Mouse (Mus musculus): ENCODE data around the gene Ppp1r10.
A peak's percentile ranks its signal among the peaks of the same experiment; 100 is the strongest.

Gene Ppp1r10

DNA sequence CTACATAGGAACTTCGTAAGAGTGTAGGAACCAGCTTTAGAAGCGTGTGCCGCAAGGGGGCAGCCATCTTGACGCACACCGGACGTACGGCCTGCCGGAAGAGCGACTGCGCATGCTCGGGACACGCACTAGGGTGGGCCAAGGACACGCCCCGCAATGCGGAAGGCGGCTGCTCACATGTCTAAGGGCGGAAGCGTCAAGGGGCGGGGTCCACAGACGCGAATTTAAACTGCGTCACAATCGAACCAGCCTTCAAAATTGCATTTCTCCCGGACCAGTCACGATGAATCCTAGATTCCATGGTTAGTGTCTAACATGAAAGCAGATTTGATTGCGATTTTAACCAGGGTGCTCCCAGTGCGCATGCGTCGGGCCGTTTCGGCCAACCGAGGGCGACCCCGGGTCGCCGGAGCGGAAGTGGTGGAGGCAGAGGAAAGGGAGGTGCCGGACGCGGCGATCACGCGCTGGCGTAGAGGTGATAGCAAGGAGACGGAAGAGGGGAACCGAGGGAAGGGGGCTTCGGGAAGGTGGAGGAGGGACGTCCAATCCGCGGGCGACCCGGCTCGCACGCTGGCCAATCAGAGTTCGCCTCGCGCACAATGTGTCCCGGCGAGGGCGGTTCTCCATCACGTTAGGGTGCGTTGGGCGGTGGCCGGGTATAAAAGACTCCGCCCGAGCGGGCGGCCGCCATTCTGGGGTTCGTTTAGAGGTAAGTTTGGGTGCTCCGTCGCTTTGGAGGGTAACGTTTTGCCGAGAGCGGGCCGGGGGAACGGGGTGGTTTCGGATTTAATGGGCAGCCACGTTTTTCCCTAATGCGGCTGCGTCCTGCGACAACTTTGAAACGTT is at the start of gene Ppp1r10, which contains the start of gene Mrps18b:
Gene Ppp1r10 (plus strand): TSS at position 138 of the 846 bp plus-strand sequence.
Gene Mrps18b (minus strand): TSS at position 93 of the 846 bp plus-strand sequence.
- DNase-seq = peak; percentile 97

DNA sequence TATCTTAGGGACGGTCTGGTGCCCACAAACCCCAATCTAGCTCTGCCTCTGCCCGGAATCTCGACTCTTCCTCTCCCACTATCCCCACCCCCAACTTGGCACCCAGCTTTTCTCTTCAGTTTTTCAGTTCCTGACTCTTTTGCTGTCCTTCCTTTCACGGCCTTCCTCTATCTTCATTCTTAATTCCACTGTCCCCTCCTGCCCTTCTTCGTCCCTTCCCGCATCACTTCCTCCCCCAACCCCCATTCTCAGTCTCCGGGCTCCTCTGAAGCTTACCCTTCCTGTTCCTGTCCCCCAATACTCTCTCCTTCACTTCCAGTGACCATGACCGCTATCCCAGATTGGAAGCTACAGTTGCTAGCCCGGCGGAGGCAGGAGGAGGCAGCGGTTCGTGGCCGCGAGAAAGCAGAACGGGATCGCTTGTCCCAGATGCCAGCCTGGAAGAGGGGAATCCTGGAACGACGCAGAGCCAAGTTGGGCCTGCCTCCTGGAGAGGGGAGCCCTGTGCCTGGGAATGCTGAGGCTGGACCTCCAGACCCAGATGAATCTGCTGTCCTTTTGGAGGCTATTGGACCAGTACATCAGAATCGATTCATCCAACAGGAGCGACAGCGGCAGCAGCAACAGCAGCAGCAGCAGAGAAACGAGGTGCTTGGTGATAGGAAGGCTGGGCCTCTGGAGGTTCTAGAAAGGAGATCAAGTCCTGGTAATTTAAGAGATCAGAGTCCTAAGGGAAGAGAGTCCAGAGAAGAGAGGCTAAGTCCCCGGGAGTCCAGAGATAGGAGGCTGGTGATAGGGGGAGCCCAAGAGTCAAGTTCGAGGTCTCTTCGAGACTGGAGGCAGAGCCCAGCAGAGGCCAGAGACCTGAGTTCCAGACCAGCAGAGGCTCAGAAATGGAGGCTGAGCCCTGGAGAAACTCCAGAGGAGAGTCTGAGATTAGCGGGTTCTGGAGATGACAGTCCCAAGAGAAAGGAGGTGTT is 49.0 kb upstream of the Ppp1r10 start:
- no peak for DNase-seq

DNA sequence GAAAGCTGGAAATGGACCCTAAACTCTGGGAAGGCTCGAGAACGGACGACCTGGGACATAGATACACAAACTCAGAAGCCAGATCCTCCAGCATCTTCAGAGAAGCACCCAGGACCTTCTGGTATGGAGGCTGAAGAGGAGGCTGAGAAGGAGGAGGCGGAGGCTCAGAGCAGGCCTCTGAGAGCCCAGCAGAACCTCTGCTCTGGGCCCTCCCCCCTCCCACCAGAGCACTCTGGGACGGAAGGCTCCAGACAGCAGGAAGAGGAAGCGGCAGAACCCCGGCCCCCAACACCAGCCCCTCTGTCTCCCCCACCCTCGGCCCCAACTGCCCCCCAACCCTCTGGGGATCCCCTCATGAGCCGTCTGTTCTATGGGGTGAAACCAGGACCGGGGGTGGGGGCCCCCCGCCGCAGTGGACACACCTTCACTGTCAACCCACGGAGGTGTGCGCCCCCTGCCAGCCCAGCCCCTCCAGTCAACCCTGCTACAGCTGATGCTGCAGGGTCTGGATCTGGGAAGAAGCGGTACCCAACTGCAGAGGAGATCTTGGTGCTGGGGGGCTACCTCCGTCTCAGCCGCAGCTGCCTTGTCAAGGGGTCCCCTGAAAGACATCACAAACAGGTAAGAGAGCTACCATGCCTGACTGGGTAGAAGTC is 47.9 kb upstream of the Ppp1r10 start:
- no peak for DNase-seq

DNA sequence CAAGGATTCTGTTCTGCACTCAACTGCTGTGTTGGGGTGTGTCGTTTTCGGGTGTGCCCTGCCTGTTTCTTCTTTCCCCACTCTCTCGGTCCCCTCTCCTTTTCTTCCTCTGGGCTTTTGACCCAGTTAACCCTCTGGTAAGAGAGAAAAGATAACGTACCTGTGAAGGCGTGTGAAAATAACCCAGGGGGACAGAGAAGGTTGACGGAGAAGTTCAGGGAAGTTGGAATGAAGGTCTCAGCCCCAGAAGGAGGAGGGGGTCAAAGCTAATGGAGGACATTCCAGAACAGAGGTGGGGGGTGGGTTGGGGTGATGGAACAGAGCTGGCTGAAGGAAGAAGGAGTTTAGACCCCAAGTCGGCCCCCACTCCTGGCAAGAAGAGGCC is 47.3 kb upstream of the Ppp1r10 start:
- no peak for DNase-seq

DNA sequence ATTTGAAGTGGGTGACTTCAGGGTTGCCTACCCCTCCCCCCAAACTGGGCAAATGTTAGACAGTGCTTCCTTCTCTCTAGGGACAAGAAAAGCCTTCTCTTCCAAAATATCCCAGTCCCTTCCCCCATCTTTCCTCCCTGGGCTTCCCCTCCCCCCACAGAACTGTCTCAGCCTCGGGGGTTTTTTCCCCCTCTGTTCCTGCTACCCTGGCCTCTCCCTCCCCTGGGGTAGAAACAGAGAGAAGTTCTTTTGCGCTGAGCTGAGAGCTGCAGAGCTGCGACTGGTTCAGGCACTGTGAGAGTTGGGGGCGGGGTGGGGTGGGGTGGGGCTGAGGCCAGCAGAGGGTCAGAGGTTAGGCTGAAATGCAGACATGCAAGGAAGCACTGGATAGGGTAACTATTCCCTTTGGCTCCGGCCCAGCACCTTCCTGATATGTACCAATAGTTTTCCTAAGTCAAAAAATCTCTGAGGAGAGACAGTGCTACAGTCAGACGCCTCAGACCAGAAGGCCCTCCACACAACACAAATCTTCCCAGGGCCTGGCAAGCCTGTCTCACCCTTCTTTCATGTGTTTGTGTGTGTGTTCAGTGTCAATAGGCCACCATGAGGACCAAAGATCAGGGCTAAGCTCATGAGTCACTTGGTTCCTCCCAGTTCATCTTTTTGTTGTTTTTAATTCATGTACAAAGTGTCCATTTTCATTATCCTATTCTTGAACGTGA is 46.7 kb upstream of the Ppp1r10 start:
- DNase-seq = no peak

- DNase-seq = no peak
These were observed 45.9 kb upstream of the Ppp1r10 start for GRCm38 (mm10) chr17:35870151-35870883.

DNA sequence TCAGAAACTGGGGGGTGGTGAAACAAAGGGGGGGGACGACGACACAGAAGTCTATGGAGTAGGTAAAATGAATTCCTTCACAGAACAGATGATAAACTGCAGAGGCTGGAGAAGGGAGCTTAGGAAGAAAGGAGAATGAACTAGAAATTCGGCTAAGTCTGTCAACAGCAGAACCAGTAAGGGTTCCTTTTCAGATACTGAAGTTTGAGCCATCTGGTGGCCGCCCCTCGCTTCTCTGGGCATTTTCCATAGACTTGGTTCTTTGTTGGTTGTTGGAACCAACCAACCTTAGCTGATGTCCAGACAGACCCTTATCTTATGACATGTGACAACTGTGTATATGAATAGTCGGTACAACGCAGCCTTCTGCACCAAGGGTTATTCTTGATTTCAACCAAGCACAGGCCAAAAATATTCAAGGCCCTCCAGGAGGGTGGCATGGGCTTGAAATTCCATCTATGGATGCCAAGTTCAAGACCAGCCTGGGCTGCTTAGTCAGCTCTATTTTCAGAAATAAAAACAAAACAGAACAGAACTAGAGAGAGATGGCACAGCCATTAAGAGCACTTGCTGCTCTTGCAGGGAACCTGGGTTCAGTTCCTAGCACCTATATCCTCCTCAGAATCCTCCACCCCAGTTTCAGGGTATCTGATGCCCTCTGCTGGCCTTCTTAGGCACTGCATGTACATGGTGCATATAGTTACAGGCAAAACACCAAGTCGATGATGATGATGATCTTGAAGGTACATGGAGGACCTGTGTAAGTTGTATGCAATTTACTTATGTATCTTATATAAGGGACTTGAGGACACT is 45.1 kb upstream of the Ppp1r10 start:
- peak; percentile 44 for DNase-seq

DNA sequence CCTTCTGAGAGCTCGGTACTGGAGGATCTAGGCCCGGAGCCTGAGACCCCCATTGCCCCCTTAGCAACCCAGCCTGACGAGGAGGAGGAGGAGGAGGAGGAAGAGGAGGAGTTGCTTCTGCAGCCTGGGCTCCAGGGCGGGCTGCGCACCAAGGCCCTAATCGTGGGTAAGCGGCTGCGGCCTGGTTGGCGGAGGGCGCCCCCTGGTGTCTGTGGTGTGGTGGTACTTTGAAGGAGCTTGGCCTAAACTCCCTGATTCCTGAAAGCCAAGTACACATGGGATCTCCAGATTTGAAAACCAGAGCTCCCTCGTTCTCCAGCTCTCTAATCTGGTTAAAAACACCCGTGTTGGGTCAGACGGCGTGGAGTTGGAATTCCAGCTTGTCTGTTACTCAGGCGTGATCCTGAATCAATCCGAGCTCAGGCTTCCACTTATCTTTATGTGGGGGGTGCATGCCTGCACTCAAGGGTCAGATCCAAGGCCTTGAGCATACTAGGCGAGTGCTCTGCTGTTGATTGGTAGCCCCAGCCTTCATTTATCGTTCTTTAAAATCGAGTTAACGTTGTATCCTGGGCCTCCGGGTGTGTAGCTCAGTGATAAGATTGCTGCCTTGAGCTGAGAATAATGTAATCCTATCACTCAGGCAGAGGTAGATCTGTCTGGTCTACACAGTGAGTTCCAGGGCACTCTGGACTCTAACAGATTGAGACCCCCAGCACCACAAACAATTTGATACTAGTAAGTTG is 42.3 kb upstream of the Ppp1r10 start:
- DNase-seq = peak; percentile 94

DNA sequence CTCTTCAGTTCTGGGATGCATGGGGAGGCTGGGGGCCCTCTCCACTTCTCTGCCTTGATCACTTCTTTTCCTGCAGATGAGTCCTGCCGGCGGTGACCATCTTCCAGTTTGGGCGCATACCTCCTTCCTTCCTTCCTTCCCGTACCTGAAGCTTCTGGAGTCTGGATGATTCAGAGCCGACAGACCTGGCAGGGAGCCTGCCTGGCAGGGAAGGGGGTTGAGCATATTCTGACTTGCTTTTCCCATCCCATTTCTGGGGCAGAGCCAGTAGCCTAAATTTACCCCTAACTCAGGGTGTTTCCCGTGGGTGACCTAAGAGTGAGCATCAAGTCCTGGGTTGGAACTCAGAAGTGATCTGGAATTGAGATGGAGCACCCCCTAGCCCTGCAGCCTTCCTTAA is 41.5 kb upstream of the Ppp1r10 start:
- DNase-seq = no peak

DNA sequence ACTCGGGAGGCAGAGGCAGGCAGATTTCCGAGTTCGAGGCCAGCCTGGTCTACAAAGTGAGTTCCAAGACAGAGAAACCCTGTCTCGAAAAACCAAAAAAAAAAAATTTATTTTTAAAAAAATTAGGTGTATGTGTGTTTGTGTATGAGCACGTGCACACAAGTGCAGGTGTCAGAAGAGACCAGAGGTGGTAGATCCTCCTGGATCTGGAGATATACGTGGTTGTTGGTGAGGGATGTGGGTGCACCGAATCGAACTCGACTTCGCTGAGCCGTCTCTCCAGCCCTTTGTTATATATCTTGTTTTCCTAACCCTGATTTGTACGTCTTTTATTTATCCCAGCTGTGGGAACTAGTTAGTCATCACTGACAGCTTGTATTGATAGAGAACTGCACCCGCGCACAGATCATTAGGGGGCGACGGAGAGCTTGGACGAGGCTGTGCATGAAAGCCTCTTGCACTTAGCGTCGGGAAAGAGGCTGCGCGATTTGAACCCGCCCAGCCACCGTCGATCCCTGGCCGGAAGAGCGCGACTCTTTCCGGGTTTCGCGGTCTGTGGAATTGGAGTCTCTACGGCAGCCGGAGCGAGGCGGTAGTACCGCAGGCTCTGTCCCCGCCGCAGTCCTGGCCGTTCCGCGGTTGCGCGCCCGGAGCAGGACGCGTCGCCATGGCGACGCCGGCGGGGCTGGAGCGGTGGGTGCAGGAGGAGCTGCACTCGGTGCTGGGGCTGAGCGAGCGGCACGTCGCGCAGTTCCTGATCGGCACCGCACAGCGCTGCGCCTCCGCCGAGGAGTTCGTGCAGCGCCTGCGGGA is 36.8 kb upstream of the Ppp1r10 start, which contains the start of gene Dhx16:
Gene Dhx16 (plus strand): TSS at position 575 of the 813 bp plus-strand sequence.
- DNase-seq = peak; percentile 93

DNA sequence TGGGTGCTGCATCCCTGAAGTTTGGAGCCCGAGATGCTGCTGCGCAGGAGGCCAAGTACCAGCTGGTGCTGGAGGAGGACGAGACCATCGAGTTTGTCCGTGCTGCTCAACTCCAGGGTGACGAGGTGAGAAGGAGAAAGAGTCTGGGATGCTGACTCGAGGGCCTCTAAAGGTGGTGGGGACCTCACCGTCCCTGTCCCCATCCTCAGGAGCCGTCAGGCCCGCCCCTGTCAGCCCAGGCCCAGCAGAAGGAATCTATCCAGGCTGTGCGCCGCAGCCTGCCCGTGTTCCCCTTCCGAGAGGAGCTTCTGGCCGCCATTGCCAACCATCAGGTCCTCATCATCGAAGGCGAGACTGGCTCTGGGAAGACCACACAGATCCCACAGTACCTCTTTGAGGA is 33.3 kb upstream of the Ppp1r10 start:
- no peak for DNase-seq

DNA sequence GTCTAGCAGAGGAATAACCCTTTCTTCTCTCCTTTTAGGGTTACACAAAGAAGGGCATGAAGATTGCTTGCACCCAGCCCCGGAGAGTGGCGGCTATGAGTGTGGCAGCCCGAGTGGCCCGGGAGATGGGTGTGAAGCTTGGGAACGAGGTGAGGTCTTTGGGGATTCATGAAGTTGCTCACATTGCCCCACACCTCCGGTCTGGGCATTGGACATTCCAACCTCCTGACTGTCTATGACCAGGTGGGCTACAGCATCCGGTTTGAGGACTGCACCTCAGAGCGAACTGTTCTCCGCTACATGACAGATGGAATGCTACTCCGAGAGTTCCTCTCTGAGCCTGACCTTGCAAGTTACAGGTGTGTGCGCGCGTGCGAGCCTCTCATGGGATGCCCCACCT is 32.5 kb upstream of the Ppp1r10 start:
- DNase-seq = no peak

DNA sequence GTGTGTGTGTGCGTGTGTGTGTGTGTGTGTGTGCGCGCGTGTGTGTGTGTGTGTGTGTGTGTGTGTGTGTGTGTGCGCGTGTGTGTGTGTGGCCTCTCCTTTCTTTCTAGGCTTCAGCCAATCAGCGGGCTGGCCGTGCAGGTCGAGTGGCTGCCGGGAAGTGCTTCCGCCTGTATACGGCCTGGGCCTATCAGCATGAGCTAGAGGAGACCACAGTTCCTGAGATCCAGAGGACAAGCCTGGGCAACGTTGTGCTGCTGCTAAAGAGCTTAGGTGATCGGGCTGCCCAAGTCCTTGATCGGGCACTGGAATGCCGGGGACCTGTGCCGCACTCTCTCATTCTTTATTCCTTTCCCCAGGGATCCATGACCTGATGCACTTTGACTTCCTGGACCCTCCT is 28.5 kb upstream of the Ppp1r10 start:
- DNase-seq = no peak

GRCm38 (mm10) chr17:35896781-35897643 is 19.2 kb upstream of the Ppp1r10 start, which contains the start of gene 2310061I04Rik:
Gene 2310061I04Rik, minus strand, starts transcription at chr17:35897431.
- DNase-seq = peak; percentile 93

GRCm38 (mm10) chr17:35897644-35898573 is 18.3 kb upstream of the Ppp1r10 start:
- DNase-seq = no peak

GRCm38 (mm10) chr17:35900636-35901035 is 15.6 kb upstream of the Ppp1r10 start:
- DNase-seq = no peak
